Mouse (Mus musculus): ENCODE results near the gene Rsg1.

DNA sequence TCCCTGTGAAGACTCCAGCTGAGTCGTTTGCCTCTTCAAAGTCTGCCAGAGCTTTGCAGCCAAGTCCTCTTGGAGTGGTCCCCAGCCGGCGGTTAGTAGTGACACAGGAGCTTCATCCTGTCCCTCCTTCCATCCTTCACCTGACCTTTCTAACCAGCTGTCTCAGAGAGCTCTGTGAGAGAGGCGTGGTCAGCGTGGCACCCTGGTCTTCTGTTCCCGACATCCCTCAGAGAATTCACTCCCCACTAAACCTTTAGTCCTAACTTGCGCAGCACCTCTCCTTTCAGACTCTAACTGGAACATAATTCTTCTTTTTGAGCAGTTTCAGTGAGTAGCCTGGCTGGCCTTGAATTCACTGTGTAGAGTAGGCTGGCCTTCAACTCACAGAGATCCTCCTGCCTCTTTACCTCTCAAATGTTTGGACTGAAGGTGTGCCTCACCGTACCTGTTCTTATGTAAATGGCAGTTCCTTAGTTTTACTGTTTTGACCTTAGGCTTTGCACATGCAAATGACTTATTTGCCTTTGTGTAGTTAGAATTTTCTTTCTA is 47.9 kb upstream of the Rsg1 start:
- TF ChIP-seq POLR2A (IDR thresholded peaks at IDR 0.05; ENCODE audit: insufficient read depth, low read depth, low read length) (no peak), CTCF (IDR thresholded peaks at IDR 0.05; ENCODE audit: insufficient read depth, low read depth, low read length) (no peak)
